Mouse (Mus musculus): ENCODE measurements at regions not wholly inside any gene's neighbourhood (a gene's known extent, or its start where the extent isn't known, plus 50 kb on each side); places are given as distances from the start of the nearest gene placed in this dataset.

- no peak for DNase-seq (ENCODE audit: low read depth, low spot score)
- H3K27me3 ChIP-seq (ENCODE audit: control insufficient read depth in 1 of 2, insufficient read depth in 2 of 2, low read length in 2 of 2), result no peaks in the 10 kb centered on the region
- H3K27ac ChIP-seq (ENCODE audit: control insufficient read depth, low read depth, low read length), result no peak overlapping the region
- no peak overlapping the region for H3K4me3 ChIP-seq (ENCODE audit: control insufficient read depth in 1 of 2, insufficient read depth in 1 of 2, low read depth in 2 of 2, low read length in 2 of 2)
- TF ChIP-seq USF2 (IDR thresholded peaks at IDR 0.05; ENCODE audit: borderline replicate concordance in 1 of 2, insufficient read depth in 1 of 2, low read depth in 1 of 2, low read length in 2 of 2), result no peak
- TF ChIP-seq MAZ (IDR thresholded peaks at IDR 0.05; ENCODE audit: low read depth, low read length), result no peak
- TF ChIP-seq UBTF (IDR thresholded peaks at IDR 0.05; ENCODE audit: borderline replicate concordance, insufficient read depth, low read depth, low read length), result no peak
- no peak for TF ChIP-seq TBP (IDR thresholded peaks at IDR 0.05; ENCODE audit: low read depth, low read length)
- no peak for TF ChIP-seq POLR2A (IDR thresholded peaks at IDR 0.05; ENCODE audit: control insufficient read depth in 1 of 2, insufficient read depth in 1 of 2, low read depth in 1 of 2, low read length in 2 of 2, poor library complexity in 1 of 2)
- no peak for TF ChIP-seq E2F4 (IDR thresholded peaks at IDR 0.05; ENCODE audit: borderline replicate concordance, low read depth, low read length)
- TF ChIP-seq HCFC1 (IDR thresholded peaks at IDR 0.05; ENCODE audit: low read depth, low read length), result no peak
- no peak for TF ChIP-seq TAL1 (IDR thresholded peaks at IDR 0.05; ENCODE audit: low read length)
- no peak for TF ChIP-seq NELFE (IDR thresholded peaks at IDR 0.05; ENCODE audit: low read depth, low read length)
- TF ChIP-seq ETS1 (IDR thresholded peaks at IDR 0.05; ENCODE audit: low read depth, low read length), result no peak
- TF ChIP-seq MXI1 (IDR thresholded peaks at IDR 0.05; ENCODE audit: low read depth, low read length), result no peak
- TF ChIP-seq MYC (IDR thresholded peaks at IDR 0.05; ENCODE audit: low read depth, low read length), result no peak
- no peak for TF ChIP-seq MEF2A (IDR thresholded peaks at IDR 0.05; ENCODE audit: extremely low read depth, insufficient replicate concordance, low read depth, low read length, poor library complexity, severe bottlenecking)
- TF ChIP-seq RCOR1 (IDR thresholded peaks at IDR 0.05; ENCODE audit: low read depth, low read length), result no peak
- no peak for TF ChIP-seq TCF12 (IDR thresholded peaks at IDR 0.05; ENCODE audit: low read depth, low read length)
- H3K79me2 ChIP-seq (ENCODE audit: control insufficient read depth, insufficient read depth, low read length, poor library complexity), result no peaks in the 10 kb centered on the region
- no peak overlapping the region for H3K9ac ChIP-seq (ENCODE audit: control insufficient read depth, low read depth, low read length, poor library complexity, severe bottlenecking)
- no peaks in the 10 kb centered on the region for H3K9me3 ChIP-seq (replicated peaks; ENCODE audit: insufficient read depth, low read length)
- no peaks in the 10 kb centered on the region for H3K4me1 ChIP-seq (ENCODE audit: control insufficient read depth in 1 of 2, insufficient read depth in 2 of 2, low read length in 2 of 2)
- no peaks in the 10 kb centered on the region for H3K36me3 ChIP-seq (ENCODE audit: control insufficient read depth in 1 of 2, insufficient read depth in 2 of 2, low read length in 2 of 2)
Measured at GRCm38 (mm10) chr1:35663006-35663405, 405.2 kb upstream of the Hs6st1 start.

- no peaks in the 10 kb centered on the region for H3K9me3 ChIP-seq (replicated peaks; ENCODE audit: insufficient read depth, low read length)
- no peak for DNase-seq (ENCODE audit: low read depth, low spot score)
Measured at GRCm38 (mm10) chr1:35673524-35673923, 394.7 kb upstream of the Hs6st1 start.

More at GRCm38 (mm10) chr1:35673524-35673923, 394.7 kb upstream of the Hs6st1 start:
- Histone ChIP-seq H3K27ac (ENCODE audit: control insufficient read depth, low read depth, low read length) (no peak overlapping the region), H3K9ac (ENCODE audit: control insufficient read depth, low read depth, low read length, poor library complexity, severe bottlenecking) (no peak overlapping the region), H3K4me1 (ENCODE audit: control insufficient read depth in 1 of 2, insufficient read depth in 2 of 2, low read length in 2 of 2) (no peaks in the 10 kb centered on the region), H3K79me2 (ENCODE audit: control insufficient read depth, insufficient read depth, low read length, poor library complexity) (no peaks in the 10 kb centered on the region), H3K27me3 (ENCODE audit: control insufficient read depth in 1 of 2, insufficient read depth in 2 of 2, low read length in 2 of 2) (no peaks in the 10 kb centered on the region), H3K36me3 (ENCODE audit: control insufficient read depth in 1 of 2, insufficient read depth in 2 of 2, low read length in 2 of 2) (no peaks in the 10 kb centered on the region), H3K4me3 (ENCODE audit: control insufficient read depth in 1 of 2, insufficient read depth in 1 of 2, low read depth in 2 of 2, low read length in 2 of 2) (no peak overlapping the region)
- TF ChIP-seq GATA1 (IDR thresholded peaks at IDR 0.05; ENCODE audit: low read depth, low read length) (no peak), TCF12 (IDR thresholded peaks at IDR 0.05; ENCODE audit: low read depth, low read length) (no peak), HCFC1 (IDR thresholded peaks at IDR 0.05; ENCODE audit: low read depth, low read length) (no peak), RCOR1 (IDR thresholded peaks at IDR 0.05; ENCODE audit: low read depth, low read length) (no peak), MAZ (IDR thresholded peaks at IDR 0.05; ENCODE audit: low read depth, low read length) (no peak), MAX (IDR thresholded peaks at IDR 0.05; ENCODE audit: low read length) (no peak), NELFE (IDR thresholded peaks at IDR 0.05; ENCODE audit: low read depth, low read length) (no peak), POLR2AphosphoS5 (IDR thresholded peaks at IDR 0.05; ENCODE audit: borderline replicate concordance, low read depth, low read length) (no peak), MXI1 (IDR thresholded peaks at IDR 0.05; ENCODE audit: low read depth, low read length) (no peak), ZC3H11A (IDR thresholded peaks at IDR 0.05; ENCODE audit: low read depth, low read length) (no peak), SMC3 (IDR thresholded peaks at IDR 0.05; ENCODE audit: low read depth, low read length) (no peak), ZNF384 (IDR thresholded peaks at IDR 0.05; ENCODE audit: low read depth, low read length) (no peak), NRF1 (IDR thresholded peaks at IDR 0.05; ENCODE audit: insufficient read depth, low read depth, low read length, poor library complexity, severe bottlenecking) (no peak), TAL1 (IDR thresholded peaks at IDR 0.05; ENCODE audit: low read length) (no peak), RAD21 (IDR thresholded peaks at IDR 0.05; ENCODE audit: low read depth, low read length) (no peak), CTCF (IDR thresholded peaks at IDR 0.05 in 2 of 3, conservative IDR thresholded peaks at IDR 0.05 in 1 of 3; ENCODE audit: control insufficient read depth in 1 of 3, insufficient read depth in 1 of 3, low read depth in 2 of 3, low read length in 3 of 3, poor library complexity in 1 of 3, severe bottlenecking in 1 of 3) (no peak), ELF1 (IDR thresholded peaks at IDR 0.05; ENCODE audit: low read depth, low read length) (no peak), EP300 (IDR thresholded peaks at IDR 0.05; ENCODE audit: low read depth in 1 of 2, low read length in 2 of 2) (no peak), MAFK (IDR thresholded peaks at IDR 0.05; ENCODE audit: borderline replicate concordance, low read depth, low read length) (no peak), POLR2A (IDR thresholded peaks at IDR 0.05; ENCODE audit: control insufficient read depth in 1 of 2, insufficient read depth in 1 of 2, low read depth in 1 of 2, low read length in 2 of 2, poor library complexity in 1 of 2) (no peak)
